Mouse (Mus musculus): Measurements from ENCODE around the gene Fbxo22. TPM values are rescaled to one million over a fixed set of nuclear protein-coding genes. Genes with fewer than 3 reads are reported as not detected.

Fbxo22 gene
- polyA plus RNA-seq, 1 experiment from 2014 or later = 72.0 TPM

DNA sequence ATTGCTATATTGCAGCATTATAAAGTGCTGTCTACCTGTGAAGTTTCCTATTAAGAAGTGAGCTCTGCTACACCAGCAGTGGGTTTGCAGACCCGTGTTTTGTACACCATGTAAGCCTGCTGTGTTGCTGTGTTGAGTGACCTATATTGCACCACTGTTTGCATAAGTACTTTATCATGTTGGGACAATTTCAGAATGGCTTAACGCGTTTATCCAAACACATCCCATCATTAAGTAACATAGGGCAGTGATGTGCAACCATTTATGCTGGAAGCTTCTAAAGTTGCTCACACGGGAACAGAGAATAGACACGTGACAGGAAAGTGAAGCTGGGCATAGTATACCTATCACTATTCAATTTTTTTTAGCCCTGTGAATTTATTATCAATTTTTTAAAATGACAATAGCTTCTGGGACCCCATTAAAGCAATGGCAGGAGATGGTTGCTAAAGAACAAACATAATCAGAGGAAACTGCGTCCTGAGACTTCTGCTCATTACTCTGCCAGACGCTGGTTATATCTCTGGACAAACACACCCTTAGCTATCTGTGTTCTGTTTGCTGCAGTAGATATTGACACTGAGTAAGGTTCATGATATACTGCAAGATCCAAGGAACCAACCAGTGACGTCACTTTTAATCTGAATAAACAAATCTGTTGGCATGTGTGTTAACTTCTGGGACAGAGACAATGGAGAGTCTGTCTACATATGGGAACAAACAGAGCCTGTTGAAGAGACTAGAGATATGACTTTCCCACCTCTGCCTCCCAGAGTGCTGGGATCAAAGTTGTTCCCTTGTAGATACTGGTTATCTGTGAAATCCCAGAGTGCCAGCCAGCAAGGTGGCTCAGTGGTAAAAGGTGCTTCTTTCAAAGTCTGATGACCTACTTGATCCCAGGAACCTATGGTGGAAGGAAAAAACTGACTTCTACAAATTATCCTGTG lies 55.9 kb downstream of the Fbxo22 start:
- Histone ChIP-seq H3K4me1 (no peaks in the 10 kb centered on the region), H3K27me3 (ENCODE audit: low read depth, poor library complexity, severe bottlenecking) (no peaks in the 10 kb centered on the region), H3K36me3 (no peaks in the 10 kb centered on the region), H3K9me3 (replicated peaks) (no peaks in the 10 kb centered on the region), H3K4me3 (no peak overlapping the region), H3K27ac (no peak overlapping the region)
- DNase-seq (ENCODE audit: low spot score) = no peak
- 86% methylated on average over 8 of the region's 8 CpGs for WGBS

DNA sequence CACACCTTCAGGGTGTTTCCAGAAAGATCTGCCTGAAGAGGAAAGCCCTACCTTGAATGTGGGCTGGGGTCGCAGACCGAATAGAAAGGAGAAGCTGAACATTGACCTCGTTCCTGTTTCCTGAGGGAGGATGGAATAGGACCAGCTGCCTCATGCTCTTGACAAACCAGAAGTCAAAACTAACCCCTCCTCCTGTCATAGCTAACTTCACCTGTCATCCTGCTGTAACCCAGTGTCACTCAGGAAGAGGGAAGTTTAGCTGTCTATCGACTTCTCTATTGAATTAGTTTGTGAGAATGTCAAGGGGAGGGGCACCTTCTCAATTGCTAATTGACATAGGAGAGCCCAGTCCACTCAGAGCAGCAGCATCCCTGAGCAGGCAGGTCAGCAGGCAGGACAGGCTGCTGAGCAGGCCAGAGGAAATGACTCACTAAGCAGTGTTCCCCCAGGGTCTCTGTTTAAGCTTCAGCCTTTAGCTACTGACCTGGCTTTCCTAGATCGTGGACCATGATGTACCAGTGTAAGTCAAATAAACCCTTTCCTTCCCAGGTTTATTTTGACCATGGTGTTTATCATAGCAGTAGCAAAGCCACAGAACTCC lies 63.3 kb downstream of the Fbxo22 start:
- Histone ChIP-seq H3K9me3 (replicated peaks) (no peaks in the 10 kb centered on the region), H3K4me3 (no peak overlapping the region), H3K4me1 (peaks cover 3% of the 10 kb centered on the region; the same call in 1 of the 2 replicates), H3K27ac (no peak overlapping the region), H3K36me3 (no peaks in the 10 kb centered on the region), H3K27me3 (ENCODE audit: low read depth, poor library complexity, severe bottlenecking) (no peaks in the 10 kb centered on the region)
- DNase-seq (ENCODE audit: low spot score) = no peak
- WGBS = 57% methylated on average over 5 of the region's 5 CpGs

DNA sequence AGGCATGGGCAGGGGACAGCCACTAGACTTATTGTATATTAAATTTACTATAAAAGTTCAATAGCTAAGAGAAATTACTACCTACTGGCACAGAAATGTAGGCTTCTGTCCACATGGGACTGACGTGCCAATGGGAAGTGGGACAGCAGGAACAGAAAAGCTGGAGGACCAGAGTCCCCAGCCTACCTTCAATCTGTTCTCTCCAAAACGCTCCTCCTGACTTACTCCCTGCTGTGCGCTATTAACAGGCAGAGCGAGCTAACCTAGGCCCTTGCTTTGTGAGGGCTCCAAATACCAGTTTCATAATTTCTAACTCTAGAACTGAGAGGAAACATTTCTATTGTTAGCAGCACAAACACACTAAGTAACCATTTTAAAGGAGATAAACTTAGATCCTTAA lies 65.2 kb downstream of the Fbxo22 start:
- no peaks in the 10 kb centered on the region for H3K36me3 ChIP-seq
- peaks cover 3% of the 10 kb centered on the region; the same call in 1 of the 2 replicates for H3K4me1 ChIP-seq
- no peak overlapping the region for H3K4me3 ChIP-seq
- no peak overlapping the region for H3K27ac ChIP-seq
- no peak for DNase-seq (ENCODE audit: low spot score)
- WGBS = 70% methylated on average over 4 of the region's 4 CpGs
- H3K27me3 ChIP-seq (ENCODE audit: low read depth, poor library complexity, severe bottlenecking) = no peaks in the 10 kb centered on the region
- H3K9me3 ChIP-seq (replicated peaks) = no peaks in the 10 kb centered on the region

Other genes with a start within 250 kb of the Fbxo22 start
- gene Chrna5, start 228.0 kb upstream of the Fbxo22 start, polyA plus RNA-seq (2016; fragmentation: Nextera tagmentation; extraction: Ambion mirVana) = 0.23 and 0.45 TPM in 2 replicates
- gene Chrna3, start 182.4 kb upstream of the Fbxo22 start, polyA plus RNA-seq (2016; fragmentation: Nextera tagmentation; extraction: Ambion mirVana) = 0.15 and 0.25 TPM in 2 replicates
- 0.18 and 0.40 TPM in 2 replicates for gene Chrnb4, start 160.1 kb upstream of the Fbxo22 start, polyA plus RNA-seq (2016; fragmentation: Nextera tagmentation; extraction: Ambion mirVana)
- 32.6 and 33.9 TPM in 2 replicates for gene Ube2q2, start 60.1 kb upstream of the Fbxo22 start, polyA plus RNA-seq (2016; fragmentation: Nextera tagmentation; extraction: Ambion mirVana)
- 1.1 and 1.4 TPM in 2 replicates for gene Nrg4, start 117.9 kb downstream of the Fbxo22 start, polyA plus RNA-seq (2016; fragmentation: Nextera tagmentation; extraction: Ambion mirVana)
- gene Tmem266, start 118.0 kb downstream of the Fbxo22 start, polyA plus RNA-seq (2016; fragmentation: Nextera tagmentation; extraction: Ambion mirVana) = 0.23 and 0.49 TPM in 2 replicates

Data from limb, embryonic 10.5 days (tissue).